Mouse (Mus musculus) forebrain, embryonic 15.5 days (tissue): ENCODE data around the gene Cope. TPM values are rescaled to one million over a fixed set of nuclear protein-coding genes. Genes with fewer than 3 reads are reported as not detected.

ENCODE experiments used
- ATAC-seq: fragments of 200-750 bp; cut with Nextera tagmentation; replicated peaks from 2 replicates; pipeline ENCODE4 v1.8.0; 2017; ENCODE audit warnings: mild to moderate bottlenecking, moderate TSS enrichment, moderate library complexity
- H3K27ac ChIP-seq: fragments of 300-500 bp; sonication (generic); replicated peaks from 2 replicates; pipeline ENCODE4 v1.5.1; 2015; ENCODE audit warnings: mild to moderate bottlenecking, inconsistent platforms
- H3K27me3 ChIP-seq: fragments of 300-500 bp; sonication (generic); 2 replicates; pipeline ENCODE4 v1.6.1; 2015; ENCODE audit warnings: inconsistent platforms
- H3K36me3 ChIP-seq: fragments of 300-500 bp; sonication (generic); 2 replicates; pipeline ENCODE4 v1.6.1; 2015; ENCODE audit warnings: mild to moderate bottlenecking, inconsistent platforms
- H3K4me1 ChIP-seq: fragments of 300-500 bp; sonication (generic); 2 replicates; pipeline ENCODE4 v1.6.1; 2015; ENCODE audit warnings: inconsistent platforms
- H3K4me2 ChIP-seq: fragments of 300-500 bp; sonication (generic); replicated peaks from 2 replicates; pipeline ENCODE4 v1.6.1; 2015; ENCODE audit warnings: mild to moderate bottlenecking, inconsistent platforms
- H3K4me3 ChIP-seq: fragments of 300-500 bp; sonication (generic); 2 replicates; pipeline ENCODE4 v1.5.1; 2015; ENCODE audit warnings: mild to moderate bottlenecking, inconsistent platforms
- H3K9ac ChIP-seq: fragments of 300-500 bp; sonication (generic); replicated peaks from 2 replicates; pipeline ENCODE4 v1.6.1; 2015; ENCODE audit warnings: mild to moderate bottlenecking, inconsistent platforms
- H3K9me3 ChIP-seq: fragments of 300-500 bp; sonication (generic); 2 replicates; pipeline ENCODE4 v1.6.1; 2016; ENCODE audit warnings: inconsistent platforms
- WGBS: fragments of 180-500 bp; shearing (Covaris S2); methylation state at CpG from one replicate; pipeline ENCODE4 v1.1.7; 2015; ENCODE audit warnings: mixed read lengths; 5-methylcytosine and 5-hydroxymethylcytosine counted together
- polyA plus RNA-seq: library from polyadenylated mRNA; unstranded; fragments of >200 nt; fragmentation: Nextera tagmentation; extraction: Ambion mirVana; gene quantifications from 2 replicates; pipeline ENCODE4 v1.2.1, GENCODE M21; 2015

The Cope gene
- polyA plus RNA-seq: 266 and 271 TPM in 2 replicates

GRCm38 (mm10) chr8:70302358-70302890 is at the start of gene Cope, which contains the start of gene Ddx49:
TSS of gene Cope (plus strand) at chr8:70302518.
TSS of gene Ddx49 (minus strand) at chr8:70302489.
- under 1% methylated on average over 40 of the region's 40 CpGs for WGBS
- ATAC-seq: peak; percentile 94
- Histone ChIP-seq H3K9me3 (no peaks in the 10 kb centered on the region), H3K27me3 (no peaks in the 10 kb centered on the region), H3K27ac (peak within 1 kb of the TSS; percentile 74), H3K36me3 (peaks cover 40% of the 10 kb centered on the region), H3K4me2 (peak within 1 kb of the TSS; percentile 91), H3K4me1 (peaks cover 28% of the 10 kb centered on the region), H3K4me3 (peak within 1 kb of the TSS; percentile 81), H3K9ac (peak within 1 kb of the TSS; percentile 68)

- H3K9me3 ChIP-seq: no peaks in the 10 kb centered on the region
- H3K27ac ChIP-seq: no peak overlapping the region
- no peak overlapping the region for H3K4me2 ChIP-seq
- no peaks in the 10 kb centered on the region for H3K4me1 ChIP-seq
- H3K27me3 ChIP-seq: no peaks in the 10 kb centered on the region
- WGBS: 85% methylated on average over 1 of the region's 1 CpGs
- H3K36me3 ChIP-seq: peaks cover 97% of the 10 kb centered on the region
- ATAC-seq: no peak
- H3K4me3 ChIP-seq: no peak overlapping the region
- no peak overlapping the region for H3K9ac ChIP-seq
Observed at GRCm38 (mm10) chr8:70254628-70255027, 47.7 kb upstream of the Cope start.

GRCm38 (mm10) chr8:70257456-70257855 is 44.9 kb upstream of the Cope start:
- no peaks in the 10 kb centered on the region for H3K9me3 ChIP-seq
- no peak overlapping the region for H3K4me2 ChIP-seq
- H3K36me3 ChIP-seq: peaks cover 98% of the 10 kb centered on the region
- H3K27me3 ChIP-seq: no peaks in the 10 kb centered on the region
- no peak overlapping the region for H3K27ac ChIP-seq
- ATAC-seq: no peak
- H3K4me3 ChIP-seq: no peak overlapping the region
- no peak overlapping the region for H3K9ac ChIP-seq
- no peaks in the 10 kb centered on the region for H3K4me1 ChIP-seq
- WGBS: 90% methylated on average over 3 of the region's 3 CpGs

- H3K9me3 ChIP-seq: no peaks in the 10 kb centered on the region
- no peak for ATAC-seq
- no peaks in the 10 kb centered on the region for H3K4me1 ChIP-seq
- WGBS: 91% methylated on average over 5 of the region's 5 CpGs
- H3K27ac ChIP-seq: no peak overlapping the region
- no peak overlapping the region for H3K9ac ChIP-seq
- no peaks in the 10 kb centered on the region for H3K27me3 ChIP-seq
- H3K36me3 ChIP-seq: peaks cover 96% of the 10 kb centered on the region
- no peak overlapping the region for H3K4me2 ChIP-seq
- H3K4me3 ChIP-seq: no peak overlapping the region
Observed at GRCm38 (mm10) chr8:70258600-70258999, 43.7 kb upstream of the Cope start.

- H3K27me3 ChIP-seq: no peaks in the 10 kb centered on the region
- 89% methylated on average over 2 of the region's 2 CpGs for WGBS
Observed at GRCm38 (mm10) chr8:70259043-70259442, 43.3 kb upstream of the Cope start.

GRCm38 (mm10) chr8:70267674-70268073 is 34.6 kb upstream of the Cope start:
- WGBS: 90% methylated on average over 3 of the region's 3 CpGs
- Histone ChIP-seq H3K27ac (no peak overlapping the region), H3K36me3 (peaks cover 25% of the 10 kb centered on the region), H3K4me2 (no peak overlapping the region), H3K4me1 (no peaks in the 10 kb centered on the region; the same call in 1 of the 2 replicates), H3K4me3 (no peak overlapping the region), H3K27me3 (no peaks in the 10 kb centered on the region), H3K9ac (no peak overlapping the region), H3K9me3 (no peaks in the 10 kb centered on the region)
- ATAC-seq: no peak

More at GRCm38 (mm10) chr8:70259043-70259442, 43.3 kb upstream of the Cope start:
- Histone ChIP-seq H3K9me3 (no peaks in the 10 kb centered on the region), H3K4me1 (no peaks in the 10 kb centered on the region), H3K9ac (no peak overlapping the region), H3K4me2 (no peak overlapping the region), H3K36me3 (peaks cover 96% of the 10 kb centered on the region), H3K27ac (no peak overlapping the region), H3K4me3 (no peak overlapping the region)
- ATAC-seq: no peak

GRCm38 (mm10) chr8:70268311-70268710 is 34.0 kb upstream of the Cope start:
- H3K36me3 ChIP-seq: peaks cover 20% of the 10 kb centered on the region
- H3K4me2 ChIP-seq: no peak overlapping the region
- no peak overlapping the region for H3K4me3 ChIP-seq
- H3K27me3 ChIP-seq: no peaks in the 10 kb centered on the region
- peak overlapping the region; percentile 10; the same call in 1 of the 2 replicates for H3K27ac ChIP-seq
- no peak for ATAC-seq
- H3K9me3 ChIP-seq: no peaks in the 10 kb centered on the region
- H3K9ac ChIP-seq: no peak overlapping the region
- no peaks in the 10 kb centered on the region; the same call in 1 of the 2 replicates for H3K4me1 ChIP-seq
- 26% methylated on average over 5 of the region's 5 CpGs for WGBS

GRCm38 (mm10) chr8:70268799-70269565 is 33.3 kb upstream of the Cope start:
- no peak overlapping the region for H3K9ac ChIP-seq
- H3K27ac ChIP-seq: peak overlapping the region; percentile 10; the same call in 1 of the 2 replicates

GRCm38 (mm10) chr8:70272949-70273348 is 29.4 kb upstream of the Cope start:
- Histone ChIP-seq H3K27me3 (no peaks in the 10 kb centered on the region), H3K4me2 (no peak overlapping the region), H3K27ac (no peak overlapping the region), H3K4me1 (no peaks in the 10 kb centered on the region; the same call in 1 of the 2 replicates), H3K4me3 (no peak overlapping the region), H3K9ac (no peak overlapping the region), H3K36me3 (no peaks in the 10 kb centered on the region), H3K9me3 (no peaks in the 10 kb centered on the region)
- WGBS: 65% methylated on average over 3 of the region's 3 CpGs
- ATAC-seq: no peak

More at GRCm38 (mm10) chr8:70268799-70269565, 33.3 kb upstream of the Cope start:
- H3K4me1 ChIP-seq: no peaks in the 10 kb centered on the region; the same call in 1 of the 2 replicates
- peaks cover 13% of the 10 kb centered on the region for H3K36me3 ChIP-seq
- H3K4me3 ChIP-seq: no peak overlapping the region
- no peak for ATAC-seq
- H3K9me3 ChIP-seq: no peaks in the 10 kb centered on the region
- no peaks in the 10 kb centered on the region for H3K27me3 ChIP-seq
- no peak overlapping the region for H3K4me2 ChIP-seq
- WGBS: 55% methylated on average over 11 of the region's 11 CpGs

GRCm38 (mm10) chr8:70274350-70274749 is 28.0 kb upstream of the Cope start:
- H3K36me3 ChIP-seq: no peaks in the 10 kb centered on the region
- H3K4me1 ChIP-seq: no peaks in the 10 kb centered on the region
- ATAC-seq: no peak
- no peaks in the 10 kb centered on the region for H3K9me3 ChIP-seq
- H3K9ac ChIP-seq: no peak overlapping the region
- H3K27ac ChIP-seq: no peak overlapping the region
- H3K27me3 ChIP-seq: no peaks in the 10 kb centered on the region
- H3K4me3 ChIP-seq: no peak overlapping the region
- no peak overlapping the region for H3K4me2 ChIP-seq

GRCm38 (mm10) chr8:70276476-70276875 is 25.8 kb upstream of the Cope start:
- Histone ChIP-seq H3K4me3 (no peak overlapping the region), H3K27ac (no peak overlapping the region), H3K9ac (no peak overlapping the region), H3K4me1 (no peaks in the 10 kb centered on the region), H3K36me3 (no peaks in the 10 kb centered on the region), H3K27me3 (no peaks in the 10 kb centered on the region), H3K9me3 (no peaks in the 10 kb centered on the region), H3K4me2 (no peak overlapping the region)
- no peak for ATAC-seq
- 86% methylated on average over 3 of the region's 3 CpGs for WGBS

GRCm38 (mm10) chr8:70278175-70278574 is 24.1 kb upstream of the Cope start:
- no peaks in the 10 kb centered on the region for H3K27me3 ChIP-seq
- H3K9me3 ChIP-seq: no peaks in the 10 kb centered on the region
- H3K9ac ChIP-seq: no peak overlapping the region
- no peak overlapping the region for H3K4me2 ChIP-seq
- peaks cover 4% of the 10 kb centered on the region; the same call in 1 of the 2 replicates for H3K4me1 ChIP-seq
- H3K27ac ChIP-seq: no peak overlapping the region
- H3K36me3 ChIP-seq: no peaks in the 10 kb centered on the region
- no peak overlapping the region for H3K4me3 ChIP-seq
- WGBS: 68% methylated on average over 15 of the region's 15 CpGs
- ATAC-seq: no peak
